Mouse (Mus musculus): ENCODE measurements around the gene Myo1c.

GRCm38 (mm10) chr11:75653781-75654470 is 3.6 kb downstream of the Myo1c start:
- TF ChIP-seq CTCF (conservative IDR thresholded peaks at IDR 0.05; ENCODE audit: low read length) = no peak
- TF ChIP-seq NANOG (IDR thresholded peaks at IDR 0.05; ENCODE audit: borderline replicate concordance, low read length) = no peak
- no peak for TF ChIP-seq POU5F1 (IDR thresholded peaks at IDR 0.05; ENCODE audit: borderline replicate concordance, low read length)
